Mouse (Mus musculus): Measurements from ENCODE around the gene Psg20. TPM values are rescaled to one million over a fixed set of nuclear protein-coding genes. Genes with fewer than 3 reads are reported as not detected.
"Not testable (repeated sequence)": the region's sequence is repeated elsewhere in the genome, so short reads cannot be mapped to it uniquely, and the experiment has no call there.

The Psg20 gene
- total RNA-seq, 1 experiment, result not detected

DNA sequence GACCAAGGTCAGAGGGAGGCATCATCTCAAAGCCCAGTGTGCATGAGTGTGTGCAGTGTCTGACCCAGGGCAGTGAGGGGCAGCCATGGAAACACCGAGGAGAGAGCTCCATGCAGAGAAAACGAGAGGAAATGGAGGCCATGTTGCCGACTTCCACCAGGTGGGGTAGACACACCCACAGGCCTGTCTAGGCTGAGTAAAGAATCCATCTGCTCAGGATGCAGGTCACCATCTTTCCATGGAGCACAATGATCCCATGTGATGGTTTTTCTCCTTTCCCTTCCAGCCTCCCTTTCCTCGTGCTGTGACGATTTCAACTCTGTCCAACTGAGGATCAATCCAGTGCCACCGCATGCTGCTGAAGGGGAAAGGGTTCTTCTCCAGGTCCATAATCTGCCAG lies 38.0 kb upstream of the Psg20 start:
- in situ Hi-C loops (cut with MboI; ENCODE audit: low sequenced_read_pairs in 2 of 2, unreplicated experiment in 2 of 2), result loop anchor here in 1 of 2 experiments (10.0 kb wide), 1 partner anchor 71 kb away; the partner anchor contains the start of gene Psg19
- Histone ChIP-seq H3K27ac (ENCODE audit: insufficient read depth, low read depth, low read length, poor library complexity, severe bottlenecking) (no peak overlapping the region), H3K4me1 (ENCODE audit: control insufficient read depth in 2 of 2, insufficient read depth in 2 of 2, low read length in 2 of 2, poor library complexity in 1 of 2) (no peaks in the 10 kb centered on the region), H3K9ac (ENCODE audit: insufficient read depth, low read depth, low read length, poor library complexity, severe bottlenecking) (no peak overlapping the region), H3K9me3 (ENCODE audit: control insufficient read depth, insufficient read depth, low read depth, low read length) (no peaks in the 10 kb centered on the region), H3K36me3 (ENCODE audit: control insufficient read depth, insufficient read depth, low read length, poor library complexity, severe bottlenecking) (no peaks in the 10 kb centered on the region), H3K4me3 (ENCODE audit: insufficient read depth in 1 of 2, low read depth in 1 of 2, low read length in 2 of 2, poor library complexity in 1 of 2, severe bottlenecking in 1 of 2) (no peak overlapping the region)
- DNase-seq (ENCODE audit: low read depth, low spot score), result no peak
- TF ChIP-seq ZNF384 (IDR thresholded peaks at IDR 0.05; ENCODE audit: low read depth, low read length) (no peak), ZC3H11A (IDR thresholded peaks at IDR 0.05; ENCODE audit: borderline replicate concordance, low read depth, low read length) (no peak), HCFC1 (IDR thresholded peaks at IDR 0.05; ENCODE audit: borderline replicate concordance, insufficient read depth, low read length) (no peak), CHD2 (IDR thresholded peaks at IDR 0.05; ENCODE audit: low read depth, low read length) (no peak), MAFK (IDR thresholded peaks at IDR 0.05; ENCODE audit: insufficient read depth, low read depth, low read length) (no peak)

DNA sequence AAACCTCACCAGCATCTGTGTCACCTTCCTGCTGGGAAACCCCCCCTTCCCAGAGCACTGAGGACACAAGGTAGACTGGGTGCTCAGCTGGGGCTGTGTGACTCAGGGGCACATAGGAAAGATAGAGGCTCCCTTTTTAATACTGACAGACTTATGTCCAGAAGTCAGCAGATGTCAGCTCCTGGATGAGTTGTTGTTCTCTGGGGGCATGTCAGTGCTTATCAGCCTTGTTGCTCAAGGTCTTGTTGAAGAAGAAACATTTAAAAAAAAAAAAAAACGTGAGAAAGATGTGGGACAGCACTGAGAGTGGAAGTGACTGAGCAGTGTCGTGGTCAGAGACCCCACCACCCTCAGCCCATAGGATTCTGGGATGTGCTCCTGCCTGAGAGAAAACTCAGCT lies 31.8 kb upstream of the Psg20 start, which contains the start of gene Psg22:
TSS of gene Psg22 (plus strand) at position 301 of the 400 bp plus-strand sequence.
- TF ChIP-seq ZC3H11A (IDR thresholded peaks at IDR 0.05; ENCODE audit: borderline replicate concordance, low read depth, low read length), result no peak
- TF ChIP-seq MAFK (IDR thresholded peaks at IDR 0.05; ENCODE audit: insufficient read depth, low read depth, low read length), result no peak
- no peak for TF ChIP-seq HCFC1 (IDR thresholded peaks at IDR 0.05; ENCODE audit: borderline replicate concordance, insufficient read depth, low read length)
- TF ChIP-seq CHD2 (IDR thresholded peaks at IDR 0.05; ENCODE audit: low read depth, low read length), result no peak
- TF ChIP-seq ZNF384 (IDR thresholded peaks at IDR 0.05; ENCODE audit: low read depth, low read length), result no peak
- DNase-seq (ENCODE audit: low read depth, low spot score), result no peak

GRCm38 (mm10) chr7:18715546-18715945 lies 29.6 kb upstream of the Psg20 start:
- Histone ChIP-seq H3K36me3 (ENCODE audit: control insufficient read depth, insufficient read depth, low read length, poor library complexity, severe bottlenecking) (no peaks in the 10 kb centered on the region), H3K27ac (ENCODE audit: insufficient read depth, low read depth, low read length, poor library complexity, severe bottlenecking) (no peak overlapping the region), H3K4me3 (ENCODE audit: insufficient read depth in 1 of 2, low read depth in 1 of 2, low read length in 2 of 2, poor library complexity in 1 of 2, severe bottlenecking in 1 of 2) (no peak overlapping the region), H3K9ac (ENCODE audit: insufficient read depth, low read depth, low read length, poor library complexity, severe bottlenecking) (no peak overlapping the region), H3K4me1 (ENCODE audit: control insufficient read depth in 2 of 2, insufficient read depth in 2 of 2, low read length in 2 of 2, poor library complexity in 1 of 2) (no peaks in the 10 kb centered on the region), H3K9me3 (ENCODE audit: control insufficient read depth, insufficient read depth, low read depth, low read length) (no peaks in the 10 kb centered on the region)
- DNase-seq (ENCODE audit: low read depth, low spot score), result no peak
- TF ChIP-seq ZC3H11A (IDR thresholded peaks at IDR 0.05; ENCODE audit: borderline replicate concordance, low read depth, low read length) (no peak), MAFK (IDR thresholded peaks at IDR 0.05; ENCODE audit: insufficient read depth, low read depth, low read length) (no peak), CHD2 (IDR thresholded peaks at IDR 0.05; ENCODE audit: low read depth, low read length) (no peak), HCFC1 (IDR thresholded peaks at IDR 0.05; ENCODE audit: borderline replicate concordance, insufficient read depth, low read length) (no peak), ZNF384 (IDR thresholded peaks at IDR 0.05; ENCODE audit: low read depth, low read length) (no peak)
- in situ Hi-C loops (cut with MboI; ENCODE audit: low sequenced_read_pairs in 2 of 2, unreplicated experiment in 2 of 2), result no loop called here

More for the DNA sequence above, 31.8 kb upstream of the Psg20 start, which contains the start of gene Psg22:
- H3K36me3 ChIP-seq (ENCODE audit: control insufficient read depth, insufficient read depth, low read length, poor library complexity, severe bottlenecking), result no peaks in the 10 kb centered on the region
- in situ Hi-C loops (cut with MboI; ENCODE audit: low sequenced_read_pairs in 2 of 2, unreplicated experiment in 2 of 2), result no loop called here
- H3K4me1 ChIP-seq (ENCODE audit: control insufficient read depth in 2 of 2, insufficient read depth in 2 of 2, low read length in 2 of 2, poor library complexity in 1 of 2), result no peaks in the 10 kb centered on the region
- H3K4me3 ChIP-seq (ENCODE audit: insufficient read depth in 1 of 2, low read depth in 1 of 2, low read length in 2 of 2, poor library complexity in 1 of 2, severe bottlenecking in 1 of 2), result no peak within 1 kb of the TSS
- no peak within 1 kb of the TSS for H3K9ac ChIP-seq (ENCODE audit: insufficient read depth, low read depth, low read length, poor library complexity, severe bottlenecking)
- no peak within 1 kb of the TSS for H3K27ac ChIP-seq (ENCODE audit: insufficient read depth, low read depth, low read length, poor library complexity, severe bottlenecking)
- H3K9me3 ChIP-seq (ENCODE audit: control insufficient read depth, insufficient read depth, low read depth, low read length), result no peaks in the 10 kb centered on the region

DNA sequence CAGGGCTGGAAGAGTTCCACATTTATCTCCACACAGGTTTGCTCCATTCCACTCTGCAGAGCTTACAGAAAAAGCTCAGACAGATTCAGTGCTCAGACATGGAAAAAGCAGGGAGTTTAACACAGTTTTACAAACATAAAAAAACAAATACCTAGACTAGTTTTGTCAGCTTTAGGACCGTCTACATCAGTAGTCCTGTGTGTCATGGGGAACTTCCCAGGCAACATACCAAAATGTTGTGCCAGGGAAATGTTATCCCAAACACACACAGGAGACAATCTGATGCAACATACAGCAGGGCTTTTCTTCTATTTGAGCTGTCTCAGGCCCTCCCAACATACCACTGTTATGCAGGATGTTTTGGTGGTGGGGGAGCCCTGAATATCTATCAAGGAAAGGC lies 24.9 kb upstream of the Psg20 start:
- TF ChIP-seq HCFC1 (IDR thresholded peaks at IDR 0.05; ENCODE audit: borderline replicate concordance, insufficient read depth, low read length) (no peak), MAFK (IDR thresholded peaks at IDR 0.05; ENCODE audit: insufficient read depth, low read depth, low read length) (no peak), ZNF384 (IDR thresholded peaks at IDR 0.05; ENCODE audit: low read depth, low read length) (no peak), CHD2 (IDR thresholded peaks at IDR 0.05; ENCODE audit: low read depth, low read length) (no peak), ZC3H11A (IDR thresholded peaks at IDR 0.05; ENCODE audit: borderline replicate concordance, low read depth, low read length) (no peak)
- no peaks in the 10 kb centered on the region for H3K9me3 ChIP-seq (ENCODE audit: control insufficient read depth, insufficient read depth, low read depth, low read length)
- no peaks in the 10 kb centered on the region for H3K36me3 ChIP-seq (ENCODE audit: control insufficient read depth, insufficient read depth, low read length, poor library complexity, severe bottlenecking)
- DNase-seq (ENCODE audit: low read depth, low spot score), result no peak
- in situ Hi-C loops (cut with MboI; ENCODE audit: low sequenced_read_pairs in 2 of 2, unreplicated experiment in 2 of 2), result no loop called here
- H3K9ac ChIP-seq (ENCODE audit: insufficient read depth, low read depth, low read length, poor library complexity, severe bottlenecking), result no peak overlapping the region
- H3K4me1 ChIP-seq (ENCODE audit: control insufficient read depth in 2 of 2, insufficient read depth in 2 of 2, low read length in 2 of 2, poor library complexity in 1 of 2), result no peaks in the 10 kb centered on the region
- no peak overlapping the region for H3K4me3 ChIP-seq (ENCODE audit: insufficient read depth in 1 of 2, low read depth in 1 of 2, low read length in 2 of 2, poor library complexity in 1 of 2, severe bottlenecking in 1 of 2)
- no peak overlapping the region for H3K27ac ChIP-seq (ENCODE audit: insufficient read depth, low read depth, low read length, poor library complexity, severe bottlenecking)

- in situ Hi-C loops (cut with MboI; ENCODE audit: low sequenced_read_pairs in 2 of 2, unreplicated experiment in 2 of 2); H3K4me1 ChIP-seq (ENCODE audit: control insufficient read depth in 2 of 2, insufficient read depth in 2 of 2, low read length in 2 of 2, poor library complexity in 1 of 2); H3K4me3 ChIP-seq (ENCODE audit: insufficient read depth in 1 of 2, low read depth in 1 of 2, low read length in 2 of 2, poor library complexity in 1 of 2, severe bottlenecking in 1 of 2); H3K27ac ChIP-seq (ENCODE audit: insufficient read depth, low read depth, low read length, poor library complexity, severe bottlenecking); H3K36me3 ChIP-seq (ENCODE audit: control insufficient read depth, insufficient read depth, low read length, poor library complexity, severe bottlenecking); H3K9ac ChIP-seq (ENCODE audit: insufficient read depth, low read depth, low read length, poor library complexity, severe bottlenecking); H3K9me3 ChIP-seq (ENCODE audit: control insufficient read depth, insufficient read depth, low read depth, low read length); DNase-seq (ENCODE audit: low read depth, low spot score): not testable (repeated sequence)
Observed at GRCm38 (mm10) chr7:18710331-18710730, 24.3 kb upstream of the Psg20 start.
